Mouse (Mus musculus): ENCODE results near the gene Apaf1. TPM values are rescaled to one million over a fixed set of nuclear protein-coding genes. Genes with fewer than 3 reads are reported as not detected.

Gene Apaf1
- polyA plus RNA-seq, 1 experiment from 2014 or later = 31.8 TPM

Other genes starting within 250 kb of the Apaf1 start
- 70.3 and 70.6 TPM in 2 replicates for gene Ikbip, start 170 bp upstream of the Apaf1 start, polyA plus RNA-seq (2015; fragmentation: Nextera tagmentation; extraction: Ambion mirVana)
- gene Slc25a3, start 41.3 kb upstream of the Apaf1 start, polyA plus RNA-seq (2015; fragmentation: Nextera tagmentation; extraction: Ambion mirVana) = 447 and 448 TPM in 2 replicates
- 273 and 275 TPM in 2 replicates for gene Tmpo, start 98.5 kb upstream of the Apaf1 start, polyA plus RNA-seq (2015; fragmentation: Nextera tagmentation; extraction: Ambion mirVana)